Mouse (Mus musculus) spleen, adult 2 months (tissue): ENCODE data around the gene 4931414P19Rik. TPM values are rescaled to one million over a fixed set of nuclear protein-coding genes. Genes with fewer than 3 reads are reported as not detected.
A peak's percentile ranks its signal among the peaks of the same experiment; 100 is the strongest.

Experiments used
- DNase-seq, 2 experiments: peaks; one replicate each; pipeline versions ENCODE4 v3.0.0 to v3.0.0-alpha.2; 2012 to 2021; ENCODE audit warnings: low spot score in 2 of 2, low read depth in 1 of 2
- H3K27ac ChIP-seq: fragments of 200-500 bp; 2 replicates; pipeline ENCODE4 v1.5.1; 2012; ENCODE audit warnings: low read length, inconsistent platforms; ENCODE audit not compliant: insufficient read depth
- H3K27me3 ChIP-seq: fragments of 200-500 bp; 2 replicates; pipeline ENCODE4 v1.6.1; 2012; ENCODE audit warnings: mild to moderate bottlenecking, moderate library complexity, low read length, inconsistent platforms; ENCODE audit not compliant: control insufficient read depth, insufficient read depth
- H3K36me3 ChIP-seq: fragments of 200-500 bp; 2 replicates; pipeline ENCODE4 v1.6.1; 2012; ENCODE audit warnings: mild to moderate bottlenecking, low read length, inconsistent platforms; ENCODE audit not compliant: control insufficient read depth, insufficient read depth
- H3K4me1 ChIP-seq: fragments of 200-500 bp; 2 replicates; pipeline ENCODE4 v1.6.1; 2011; ENCODE audit warnings: inconsistent platforms; ENCODE audit not compliant: control insufficient read depth, insufficient read depth, insufficient read length
- H3K4me3 ChIP-seq: fragments of 200-500 bp; 2 replicates; pipeline ENCODE4 v1.5.1; 2011; ENCODE audit warnings: mild to moderate bottlenecking, inconsistent platforms; ENCODE audit not compliant: insufficient read depth, insufficient read length; ENCODE audit errors: extremely low read depth
- CTCF ChIP-seq: fragments of 200-500 bp; IDR thresholded peaks from 2 replicates; pipeline ENCODE4 v1.5.1; 2011; ENCODE audit warnings: mild to moderate bottlenecking, inconsistent platforms; ENCODE audit not compliant: insufficient read depth, insufficient read length, insufficient replicate concordance; ENCODE audit errors: extremely low read depth
- POLR2A ChIP-seq: fragments of 200-500 bp; IDR thresholded peaks from 2 replicates; pipeline ENCODE4 v1.6.1; 2011; ENCODE audit warnings: low read depth, low read length, inconsistent platforms
- WGBS: fragments of 180-500 bp; shearing (Covaris S2); methylation state at CpG from one replicate; pipeline ENCODE4 v1.1.7; 2018; 5-methylcytosine and 5-hydroxymethylcytosine counted together
- polyA plus RNA-seq: library from polyadenylated mRNA; depleted of rRNA; stranded (reverse); fragments of >200 nt; gene quantifications from 2 replicates; pipeline ENCODE4 v1.2.3, GENCODE M21; 2012; rRNA removed

The 4931414P19Rik gene
- polyA plus RNA-seq: 4.2 and 6.0 TPM in 2 replicates

GRCm38 (mm10) chr14:54605752-54606321, at the start of gene 4931414P19Rik:
4931414P19Rik (minus strand) TSS chr14:54605993.
- Histone ChIP-seq H3K4me1 (peaks cover 8% of the 10 kb centered on the region; the same call in 1 of the 2 replicates), H3K27me3 (no peaks in the 10 kb centered on the region), H3K36me3 (no peaks in the 10 kb centered on the region), H3K4me3 (peak within 1 kb of the TSS; percentile 87), H3K27ac (peak within 1 kb of the TSS; percentile 68)
- TF ChIP-seq CTCF (no peak), POLR2A (peak; percentile 10)
- peak in 1 of 2 experiments; percentile 79 for DNase-seq
- 1% methylated on average over 37 of the region's 39 CpGs for WGBS

GRCm38 (mm10) chr14:54653496-54653895, 47.7 kb upstream of the 4931414P19Rik start:
- 0 out of 2 replicates have a peak, but pooled peaks have one; percentile 11 for TF ChIP-seq POLR2A
- TF ChIP-seq CTCF: no peak; the same call in 1 of the 2 replicates
- no peaks in the 10 kb centered on the region for H3K27me3 ChIP-seq
- H3K4me3 ChIP-seq: peak overlapping the region; percentile 76
- peaks cover 8% of the 10 kb centered on the region; the same call in 1 of the 2 replicates for H3K4me1 ChIP-seq
- WGBS: under 1% methylated on average over 11 of the region's 12 CpGs
- peaks cover 33% of the 10 kb centered on the region for H3K36me3 ChIP-seq
- DNase-seq: peak; percentile 41 to 79
- peak overlapping the region; percentile 65 for H3K27ac ChIP-seq

GRCm38 (mm10) chr14:54652787-54653186, 47.0 kb upstream of the 4931414P19Rik start:
- Histone ChIP-seq H3K4me1 (peaks cover 8% of the 10 kb centered on the region; the same call in 1 of the 2 replicates), H3K27ac (no peak overlapping the region), H3K36me3 (peaks cover 34% of the 10 kb centered on the region), H3K27me3 (no peaks in the 10 kb centered on the region), H3K4me3 (peak overlapping the region; percentile 76; the same call in 1 of the 2 replicates)
- no peak for DNase-seq
- 3% methylated on average over 7 of the region's 7 CpGs for WGBS
- TF ChIP-seq CTCF (no peak), POLR2A (no peak)

GRCm38 (mm10) chr14:54651556-54651955, 45.8 kb upstream of the 4931414P19Rik start:
- no peak overlapping the region for H3K4me3 ChIP-seq
- WGBS: 76% methylated on average over 4 of the region's 4 CpGs
- TF ChIP-seq POLR2A (no peak), CTCF (no peak)
- no peak overlapping the region for H3K27ac ChIP-seq
- peaks cover 8% of the 10 kb centered on the region; the same call in 1 of the 2 replicates for H3K4me1 ChIP-seq
- peaks cover 33% of the 10 kb centered on the region for H3K36me3 ChIP-seq
- no peaks in the 10 kb centered on the region for H3K27me3 ChIP-seq
- DNase-seq: no peak

GRCm38 (mm10) chr14:54650621-54651454, 45.0 kb upstream of the 4931414P19Rik start:
- peak; percentile 81 to 85 for DNase-seq
- Histone ChIP-seq H3K27ac (no peak overlapping the region), H3K4me3 (no peak overlapping the region), H3K27me3 (no peaks in the 10 kb centered on the region), H3K4me1 (peaks cover 8% of the 10 kb centered on the region; the same call in 1 of the 2 replicates), H3K36me3 (peaks cover 35% of the 10 kb centered on the region)
- TF ChIP-seq CTCF: peak; percentile 81; the same call in 1 of the 2 replicates
- TF ChIP-seq POLR2A: no peak
- WGBS: 67% methylated on average over 23 of the region's 23 CpGs

GRCm38 (mm10) chr14:54647900-54648299, 42.1 kb upstream of the 4931414P19Rik start:
- no peak for DNase-seq
- no peaks in the 10 kb centered on the region for H3K27me3 ChIP-seq
- TF ChIP-seq CTCF (no peak), POLR2A (no peak)
- no peak overlapping the region for H3K4me3 ChIP-seq
- no peak overlapping the region for H3K27ac ChIP-seq
- WGBS: 86% methylated on average over 4 of the region's 4 CpGs
- peaks cover 3% of the 10 kb centered on the region; the same call in 1 of the 2 replicates for H3K4me1 ChIP-seq
- peaks cover 59% of the 10 kb centered on the region for H3K36me3 ChIP-seq
